Comparison of ENCODE assay signal across 18 mouse cellular contexts in genomic region chr15:20591599-20591998, GRCm38 (mm10).
A peak's percentile ranks its signal among the peaks of the same experiment; 100 is the strongest.
DNase-seq lines count a peak whose midpoint lies in the region; ATAC-seq and TF ChIP-seq lines count a peak whose summit lies in the region.
"Had no signal": no experiment of that assay in that cellular context is flagged by ENCODE, and none has a peak within 500 bp of the region (broad histone marks: within the 10 kb centered on the region; RNA-seq: fewer than 3 reads in every experiment).

No protein-coding gene starts in this region.

- no peak overlapping the region for H3K9ac ChIP-seq in hindbrain, postnatal 0 days (replicated peaks; ENCODE audit: low read length)
- H3K9ac ChIP-seq in midbrain, embryonic 15.5 days = no peak overlapping the region
- H3K9ac ChIP-seq in midbrain, embryonic 11.5 days (ENCODE audit: low read length) = no peak overlapping the region
- H3K9ac ChIP-seq: embryonic facial prominence, embryonic 12.5 days; forebrain, embryonic 13.5 days; heart, embryonic 12.5 days; hindbrain, embryonic 15.5 days had no signal

- H3K4me2 ChIP-seq in hindbrain, postnatal 0 days (ENCODE audit: low read depth, low read length) = no peak overlapping the region
- H3K4me2 ChIP-seq in midbrain, embryonic 15.5 days = no peak overlapping the region
- no peak overlapping the region for H3K4me2 ChIP-seq in midbrain, embryonic 11.5 days
- H3K4me2 ChIP-seq: embryonic facial prominence, embryonic 12.5 days; forebrain, embryonic 13.5 days; heart, embryonic 12.5 days; hindbrain, embryonic 15.5 days had no signal

- 63% methylated on average over 5 of the region's 5 CpGs for WGBS in hindbrain, postnatal 0 days
- 83% methylated on average over 5 of the region's 5 CpGs for WGBS in hindbrain, embryonic 10.5 days
- WGBS in midbrain, embryonic 15.5 days = 54% methylated on average over 5 of the region's 5 CpGs
- WGBS in midbrain, embryonic 11.5 days = 75% methylated on average over 5 of the region's 5 CpGs

- no peak for TF ChIP-seq CTCF in hindbrain, postnatal 0 days (IDR thresholded peaks at IDR 0.05; ENCODE audit: low read depth)

- peak; percentile 8 for DNase-seq in hindbrain, postnatal 0 days (ENCODE audit: low spot score)
- no peak for DNase-seq in hindbrain, embryonic 10.5 days (ENCODE audit: low spot score)
- DNase-seq in midbrain, embryonic 11.5 days (ENCODE audit: low spot score, missing footprints) = no peak
- peak; percentile 18 for DNase-seq in brain, embryonic 18.5 days (ENCODE audit: low read depth, low spot score)
- no peak for DNase-seq in kidney, adult 8-10 months
- DNase-seq: adrenal gland, adult 2 months; adrenal gland, postnatal 25 days; cerebellum, adult 11-12 months; cerebellum, adult 9-10 months; cerebellum, postnatal 25 days; gastrocnemius, postnatal 14 days; heart, adult 2 months had no signal

- H3K4me1 ChIP-seq in hindbrain, postnatal 0 days (ENCODE audit: insufficient read depth, low read length) = no peaks in the 10 kb centered on the region
- H3K4me1 ChIP-seq in hindbrain, embryonic 10.5 days (replicated peaks) = no peaks in the 10 kb centered on the region
- no peaks in the 10 kb centered on the region for H3K4me1 ChIP-seq in midbrain, embryonic 15.5 days
- no peaks in the 10 kb centered on the region for H3K4me1 ChIP-seq in midbrain, embryonic 11.5 days (ENCODE audit: control insufficient read depth, insufficient read depth, low read length)
- H3K4me1 ChIP-seq: embryonic facial prominence, embryonic 12.5 days; forebrain, embryonic 13.5 days; heart, embryonic 12.5 days; hindbrain, embryonic 15.5 days had no signal

- no peaks in the 10 kb centered on the region for H3K9me3 ChIP-seq in hindbrain, postnatal 0 days (ENCODE audit: low read length)
- no peaks in the 10 kb centered on the region for H3K9me3 ChIP-seq in hindbrain, embryonic 10.5 days
- no peaks in the 10 kb centered on the region for H3K9me3 ChIP-seq in midbrain, embryonic 15.5 days
- H3K9me3 ChIP-seq in midbrain, embryonic 11.5 days (ENCODE audit: control insufficient read depth, low read length) = no peaks in the 10 kb centered on the region
- H3K9me3 ChIP-seq: embryonic facial prominence, embryonic 12.5 days; forebrain, embryonic 13.5 days; heart, embryonic 12.5 days; hindbrain, embryonic 15.5 days had no signal

- no peaks in the 10 kb centered on the region for H3K27me3 ChIP-seq in hindbrain, postnatal 0 days (ENCODE audit: insufficient read depth, low read length)
- H3K27me3 ChIP-seq in hindbrain, embryonic 10.5 days (ENCODE audit: insufficient read depth, poor library complexity, severe bottlenecking) = no peaks in the 10 kb centered on the region
- H3K27me3 ChIP-seq in midbrain, embryonic 15.5 days (replicated peaks) = no peaks in the 10 kb centered on the region
- H3K27me3 ChIP-seq in midbrain, embryonic 11.5 days (ENCODE audit: control insufficient read depth, insufficient read depth, low read length) = no peaks in the 10 kb centered on the region
- H3K27me3 ChIP-seq: embryonic facial prominence, embryonic 12.5 days; forebrain, embryonic 13.5 days; heart, embryonic 12.5 days; hindbrain, embryonic 15.5 days had no signal

- no peak overlapping the region for H3K4me3 ChIP-seq in hindbrain, postnatal 0 days (ENCODE audit: low read length)
- no peak overlapping the region for H3K4me3 ChIP-seq in hindbrain, embryonic 10.5 days
- H3K4me3 ChIP-seq in midbrain, embryonic 15.5 days = no peak overlapping the region
- no peak overlapping the region for H3K4me3 ChIP-seq in midbrain, embryonic 11.5 days (ENCODE audit: low read depth, low read length)
- H3K4me3 ChIP-seq: embryonic facial prominence, embryonic 12.5 days; forebrain, embryonic 13.5 days; heart, adult 2 months; heart, embryonic 12.5 days; hindbrain, embryonic 15.5 days had no signal

- no peak for ATAC-seq in hindbrain, postnatal 0 days
- peak; percentile 79 for ATAC-seq in midbrain, embryonic 15.5 days (replicated peaks)
- no peak for ATAC-seq in midbrain, embryonic 11.5 days (ENCODE audit: low FRiP score)
- ATAC-seq: forebrain, embryonic 13.5 days; inflammation-experienced regulatory T-cells, adult 6 months had no signal

- H3K27ac ChIP-seq in hindbrain, postnatal 0 days = no peak overlapping the region
- H3K27ac ChIP-seq in hindbrain, embryonic 10.5 days = no peak overlapping the region
- no peak overlapping the region for H3K27ac ChIP-seq in midbrain, embryonic 15.5 days
- H3K27ac ChIP-seq in midbrain, embryonic 11.5 days (ENCODE audit: low read depth, low read length) = no peak overlapping the region
- H3K27ac ChIP-seq: embryonic facial prominence, embryonic 12.5 days; forebrain, embryonic 13.5 days; heart, adult 2 months; hindbrain, embryonic 15.5 days had no signal

- no peaks in the 10 kb centered on the region for H3K36me3 ChIP-seq in hindbrain, postnatal 0 days (ENCODE audit: insufficient read depth, low read length)
- no peaks in the 10 kb centered on the region for H3K36me3 ChIP-seq in hindbrain, embryonic 10.5 days
- H3K36me3 ChIP-seq in midbrain, embryonic 15.5 days (replicated peaks) = no peaks in the 10 kb centered on the region
- no peaks in the 10 kb centered on the region for H3K36me3 ChIP-seq in midbrain, embryonic 11.5 days (ENCODE audit: control insufficient read depth, insufficient read depth, low read length)
- H3K36me3 ChIP-seq: embryonic facial prominence, embryonic 12.5 days; heart, embryonic 12.5 days; hindbrain, embryonic 15.5 days had no signal

Comparison
In these comparisons a context has a peak if more than half of its experiments do, and no peak if none do; other contexts are left out.
1. DNase-seq: peak in hindbrain, postnatal 0 days (single experiment) and brain, embryonic 18.5 days (single experiment); none in hindbrain, embryonic 10.5 days (single experiment), midbrain, embryonic 11.5 days (single experiment) and kidney, adult 8-10 months (0 of 2).